Mouse (Mus musculus) liver, embryonic 15.5 days (tissue): ENCODE measurements around the gene Rara. TPM values are rescaled to one million over a fixed set of nuclear protein-coding genes. Genes with fewer than 3 reads are reported as not detected.

Experiments used
- ATAC-seq: fragments of 200-750 bp; cut with Nextera tagmentation; 2 replicates; pipeline ENCODE4 v1.8.0; 2017; ENCODE audit warnings: moderate number of reproducible peaks, mild to moderate bottlenecking, moderate library complexity; ENCODE audit not compliant: insufficient read depth
- H3K27ac ChIP-seq: fragments of 300-500 bp; sonication (generic); replicated peaks from 2 replicates; pipeline ENCODE4 v1.5.1; 2015; ENCODE audit warnings: mild to moderate bottlenecking, inconsistent platforms
- H3K27me3 ChIP-seq: fragments of 300-500 bp; sonication (generic); 2 replicates; pipeline ENCODE4 v1.6.1; 2015; ENCODE audit warnings: mild to moderate bottlenecking, inconsistent platforms
- H3K36me3 ChIP-seq: fragments of 300-500 bp; sonication (generic); replicated peaks from 2 replicates; pipeline ENCODE4 v1.6.1; 2015; ENCODE audit warnings: moderate library complexity, mild to moderate bottlenecking, inconsistent platforms
- H3K4me1 ChIP-seq: fragments of 300-500 bp; sonication (generic); replicated peaks from 2 replicates; pipeline ENCODE4 v1.6.1; 2015; ENCODE audit warnings: inconsistent platforms
- H3K4me2 ChIP-seq: fragments of 300-500 bp; sonication (generic); 2 replicates; pipeline ENCODE4 v1.6.1; 2015; ENCODE audit warnings: moderate library complexity, mild to moderate bottlenecking, inconsistent platforms
- H3K4me3 ChIP-seq: fragments of 300-500 bp; sonication (generic); replicated peaks from 2 replicates; pipeline ENCODE4 v1.5.1; 2015; ENCODE audit warnings: mild to moderate bottlenecking, inconsistent platforms
- H3K9ac ChIP-seq: fragments of 300-500 bp; sonication (generic); 2 replicates; pipeline ENCODE4 v1.6.1; 2015; ENCODE audit warnings: moderate library complexity, mild to moderate bottlenecking, inconsistent platforms
- H3K9me3 ChIP-seq: fragments of 300-500 bp; sonication (generic); replicated peaks from 2 replicates; pipeline ENCODE4 v1.6.1; 2016; ENCODE audit warnings: inconsistent platforms
- WGBS: fragments of 180-500 bp; shearing (Covaris S2); methylation state at CpG from one replicate; pipeline ENCODE4 v1.1.7; 2015; ENCODE audit warnings: mixed read lengths; ENCODE audit not compliant: insufficient replicate concordance; 5-methylcytosine and 5-hydroxymethylcytosine counted together
- polyA plus RNA-seq: library from polyadenylated mRNA; unstranded; fragments of >200 nt; fragmentation: Nextera tagmentation; extraction: Ambion mirVana; gene quantifications from 2 replicates; pipeline ENCODE4 v1.2.1, GENCODE M21; 2015

Rara gene
- polyA plus RNA-seq, 1 experiment from 2014 or later: 4.5 TPM

DNA sequence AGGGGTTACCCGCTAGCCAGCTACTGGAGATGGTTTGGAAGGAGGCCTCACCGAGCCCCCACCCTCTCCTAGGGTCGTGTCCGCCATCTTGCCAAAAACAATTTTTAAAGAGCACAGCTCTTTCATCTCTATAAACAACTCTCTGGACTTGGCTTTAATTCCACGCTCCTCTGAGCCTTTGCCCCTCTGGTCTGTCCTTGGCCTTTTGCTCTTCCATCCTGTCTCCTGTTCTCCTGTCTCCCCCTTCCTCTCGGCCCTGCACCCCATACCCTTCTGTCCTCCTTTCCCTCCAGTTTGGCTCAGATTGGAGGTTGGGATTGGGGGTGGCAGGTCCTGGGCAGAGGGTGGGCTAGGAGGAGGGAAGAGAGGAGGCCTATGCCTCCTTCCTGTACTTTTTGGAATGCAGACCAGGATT, 36.6 kb downstream of the Rara start:
- H3K4me1 ChIP-seq: peaks cover 90% of the 10 kb centered on the region
- ATAC-seq: no peak
- H3K27ac ChIP-seq: peak overlapping the region; percentile 61
- no peaks in the 10 kb centered on the region for H3K9me3 ChIP-seq
- H3K27me3 ChIP-seq: peaks cover 98% of the 10 kb centered on the region
- 15% methylated on average over 6 of the region's 6 CpGs for WGBS
- H3K9ac ChIP-seq: no peak overlapping the region
- peak overlapping the region; percentile 64 for H3K4me3 ChIP-seq
- H3K36me3 ChIP-seq: peaks cover 12% of the 10 kb centered on the region; the same call in 1 of the 2 replicates
- peak overlapping the region; percentile 100 for H3K4me2 ChIP-seq

GRCm38 (mm10) chr11:98964616-98965415, 37.2 kb downstream of the Rara start:
- peaks cover 88% of the 10 kb centered on the region for H3K4me1 ChIP-seq
- H3K4me3 ChIP-seq: no peak overlapping the region
- WGBS: 38% methylated on average over 15 of the region's 15 CpGs
- H3K9ac ChIP-seq: no peak overlapping the region
- H3K9me3 ChIP-seq: no peaks in the 10 kb centered on the region
- H3K27ac ChIP-seq: peak overlapping the region; percentile 61; the same call in 1 of the 2 replicates
- peaks cover 97% of the 10 kb centered on the region for H3K27me3 ChIP-seq
- peaks cover 12% of the 10 kb centered on the region; the same call in 1 of the 2 replicates for H3K36me3 ChIP-seq
- peak overlapping the region; percentile 100 for H3K4me2 ChIP-seq
- no peak for ATAC-seq

- 30% methylated on average over 11 of the region's 11 CpGs for WGBS
- ATAC-seq: no peak
- Histone ChIP-seq H3K4me3 (no peak overlapping the region), H3K4me1 (peaks cover 85% of the 10 kb centered on the region), H3K36me3 (peaks cover 12% of the 10 kb centered on the region; the same call in 1 of the 2 replicates), H3K4me2 (no peak overlapping the region), H3K9me3 (no peaks in the 10 kb centered on the region), H3K27ac (no peak overlapping the region), H3K27me3 (peaks cover 95% of the 10 kb centered on the region), H3K9ac (no peak overlapping the region)
Measured at GRCm38 (mm10) chr11:98965416-98966077, 37.9 kb downstream of the Rara start.

DNA sequence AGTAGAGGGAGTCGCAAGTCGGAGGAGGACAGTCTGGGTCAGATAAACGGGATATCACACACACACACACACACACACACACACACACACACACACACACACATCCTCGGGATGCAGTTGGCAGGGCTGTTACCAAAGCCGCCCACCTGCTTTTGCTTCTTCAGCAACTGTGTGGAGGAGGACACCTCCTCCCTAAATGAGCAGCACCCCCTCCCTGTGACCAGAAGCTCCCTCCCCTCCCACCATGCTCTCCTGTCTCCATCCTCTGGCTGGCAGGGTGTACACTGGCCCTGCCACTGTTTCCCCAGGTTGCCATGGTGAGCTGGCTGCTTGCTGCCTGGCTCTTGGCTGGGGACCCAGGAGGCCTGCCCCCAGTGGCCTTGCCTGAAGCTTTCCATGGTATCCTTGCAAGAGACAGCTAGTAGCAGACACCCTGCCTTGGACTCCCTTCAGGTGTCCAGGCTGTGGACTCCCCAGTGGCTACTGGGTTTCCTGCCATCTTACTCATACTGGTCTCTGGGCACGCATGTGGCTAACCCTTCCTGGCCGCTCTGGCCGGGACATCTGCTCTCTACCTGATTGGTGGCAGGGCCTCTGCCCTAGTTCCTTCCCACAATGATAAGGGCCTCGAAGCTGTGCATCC, 39.0 kb downstream of the Rara start:
- no peak for ATAC-seq
- H3K27ac ChIP-seq: no peak overlapping the region
- no peaks in the 10 kb centered on the region for H3K9me3 ChIP-seq
- no peak overlapping the region for H3K4me3 ChIP-seq
- H3K27me3 ChIP-seq: peaks cover 92% of the 10 kb centered on the region
- peaks cover 74% of the 10 kb centered on the region for H3K4me1 ChIP-seq
- no peak overlapping the region for H3K4me2 ChIP-seq
- H3K36me3 ChIP-seq: peaks cover 17% of the 10 kb centered on the region; the same call in 1 of the 2 replicates
- WGBS: 39% methylated on average over 9 of the region's 9 CpGs
- no peak overlapping the region for H3K9ac ChIP-seq

- no peak overlapping the region for H3K4me3 ChIP-seq
- H3K9me3 ChIP-seq: no peaks in the 10 kb centered on the region
- no peak overlapping the region for H3K9ac ChIP-seq
- H3K4me2 ChIP-seq: no peak overlapping the region
- H3K27ac ChIP-seq: no peak overlapping the region
- ATAC-seq: no peak
- H3K4me1 ChIP-seq: peaks cover 59% of the 10 kb centered on the region
- WGBS: 78% methylated on average over 16 of the region's 16 CpGs
- peaks cover 77% of the 10 kb centered on the region for H3K27me3 ChIP-seq
- H3K36me3 ChIP-seq: peaks cover 23% of the 10 kb centered on the region; the same call in 1 of the 2 replicates
Measured at GRCm38 (mm10) chr11:98968079-98968478, 40.5 kb downstream of the Rara start.

DNA sequence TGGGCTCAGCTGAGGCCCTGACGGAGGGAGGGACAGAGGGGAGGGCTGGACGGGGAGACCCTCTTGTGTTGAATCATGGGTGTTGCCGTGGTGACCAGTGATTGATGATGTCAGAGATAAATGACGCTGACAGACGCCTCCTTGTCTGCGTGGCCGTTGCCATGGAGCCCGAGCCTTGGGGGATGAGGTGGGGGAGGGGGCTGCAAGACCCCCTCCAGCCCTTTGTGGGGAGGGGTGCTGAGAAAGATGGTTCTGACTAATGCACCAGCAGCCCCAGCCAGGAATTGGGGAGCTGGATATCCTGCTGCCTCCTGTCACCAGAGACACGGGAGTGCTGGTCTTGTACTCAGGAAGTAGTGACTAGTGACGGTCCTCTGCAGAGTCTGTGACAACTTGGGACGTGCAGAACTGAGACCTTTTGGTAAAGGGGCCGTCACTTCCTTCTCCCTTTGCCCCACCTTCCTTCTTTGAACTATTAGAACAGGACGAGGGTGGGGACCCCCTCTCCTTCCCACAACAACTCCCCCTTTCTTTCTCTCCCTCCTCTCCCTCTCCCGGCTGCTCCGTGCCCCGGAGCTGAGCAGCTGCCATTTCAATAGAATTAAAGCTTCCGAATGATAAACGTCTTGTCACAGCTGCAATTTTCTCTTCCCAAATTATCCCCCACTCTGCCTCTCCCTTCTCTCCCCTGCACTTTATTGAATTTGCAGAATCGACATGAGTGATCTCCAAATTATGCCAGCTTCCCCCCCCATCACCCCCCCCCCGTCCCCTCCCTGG, 41.3 kb downstream of the Rara start:
- Histone ChIP-seq H3K4me1 (peaks cover 51% of the 10 kb centered on the region), H3K4me2 (0 out of 2 replicates have a peak overlapping the region, but pooled peaks have one; percentile 7), H3K9ac (no peak overlapping the region), H3K27me3 (peaks cover 69% of the 10 kb centered on the region), H3K27ac (no peak overlapping the region), H3K36me3 (peaks cover 29% of the 10 kb centered on the region; the same call in 1 of the 2 replicates), H3K9me3 (no peaks in the 10 kb centered on the region), H3K4me3 (no peak overlapping the region)
- ATAC-seq: no peak
- 13% methylated on average over 20 of the region's 20 CpGs for WGBS

DNA sequence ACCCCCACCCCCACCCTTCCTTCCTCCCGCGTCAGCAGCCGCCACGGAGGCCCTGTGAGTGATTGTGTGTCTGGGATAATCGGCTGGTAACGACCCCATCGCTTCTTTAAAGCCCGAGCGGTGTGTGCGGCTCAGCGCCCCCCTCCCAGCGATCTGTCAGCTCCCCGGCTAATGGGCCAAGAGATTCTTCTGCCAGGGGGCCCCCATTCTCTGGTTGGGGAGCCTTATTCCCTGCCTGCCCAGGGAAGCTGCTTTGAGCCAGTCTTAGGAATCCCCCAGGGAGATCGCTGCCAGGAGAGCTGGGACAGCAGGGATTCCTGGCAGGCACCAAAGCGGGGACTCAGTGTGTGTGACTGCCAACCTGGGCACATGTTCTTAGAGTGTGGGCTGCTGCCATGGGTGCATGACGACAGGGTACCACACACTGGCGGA, 41.9 kb downstream of the Rara start:
- Histone ChIP-seq H3K9me3 (no peaks in the 10 kb centered on the region), H3K27ac (no peak overlapping the region), H3K36me3 (peaks cover 29% of the 10 kb centered on the region; the same call in 1 of the 2 replicates), H3K4me1 (peaks cover 45% of the 10 kb centered on the region), H3K4me2 (no peak overlapping the region), H3K9ac (no peak overlapping the region), H3K27me3 (peaks cover 63% of the 10 kb centered on the region), H3K4me3 (no peak overlapping the region)
- 27% methylated on average over 17 of the region's 17 CpGs for WGBS
- ATAC-seq: no peak

GRCm38 (mm10) chr11:98970191-98970925, 42.7 kb downstream of the Rara start:
- peaks cover 37% of the 10 kb centered on the region for H3K4me1 ChIP-seq
- peaks cover 29% of the 10 kb centered on the region; the same call in 1 of the 2 replicates for H3K36me3 ChIP-seq
- ATAC-seq: no peak
- H3K9me3 ChIP-seq: no peaks in the 10 kb centered on the region
- H3K4me2 ChIP-seq: no peak overlapping the region
- no peak overlapping the region for H3K27ac ChIP-seq
- no peak overlapping the region for H3K9ac ChIP-seq
- H3K27me3 ChIP-seq: peaks cover 54% of the 10 kb centered on the region
- 75% methylated on average over 29 of the region's 29 CpGs for WGBS
- H3K4me3 ChIP-seq: no peak overlapping the region

- no peaks in the 10 kb centered on the region for H3K9me3 ChIP-seq
- H3K4me3 ChIP-seq: no peak overlapping the region
- H3K4me2 ChIP-seq: no peak overlapping the region
- no peak overlapping the region for H3K27ac ChIP-seq
- 71% methylated on average over 23 of the region's 23 CpGs for WGBS
- H3K4me1 ChIP-seq: peaks cover 25% of the 10 kb centered on the region
- H3K27me3 ChIP-seq: peaks cover 43% of the 10 kb centered on the region
- ATAC-seq: no peak
- peaks cover 29% of the 10 kb centered on the region; the same call in 1 of the 2 replicates for H3K36me3 ChIP-seq
- no peak overlapping the region for H3K9ac ChIP-seq
Measured at GRCm38 (mm10) chr11:98971316-98972031, 43.9 kb downstream of the Rara start.
